Mouse (Mus musculus) liver, adult 2 months (tissue): ENCODE results near the gene Syce2.

Source experiments
- CTCF ChIP-seq: fragments of 200-500 bp; IDR thresholded peaks from 2 replicates; pipeline ENCODE4 v1.5.1; 2011; ENCODE audit warnings: low read depth, low read length, control low read depth
- POLR2A ChIP-seq: fragments of 200-500 bp; IDR thresholded peaks from 2 replicates; pipeline ENCODE4 v1.6.1; 2011; ENCODE audit warnings: low read length, control low read depth; ENCODE audit not compliant: insufficient read depth; ENCODE audit errors: extremely low read depth

- TF ChIP-seq POLR2A (no peak), CTCF (no peak)
Measured at GRCm38 (mm10) chr8:84910551-84910950, 38.6 kb downstream of the Syce2 start.
